Mouse (Mus musculus) CD4-positive, CD25-positive, alpha-beta regulatory T cell, adult 4 months (primary cell): ENCODE measurements around the gene Ralgapa1. TPM values are rescaled to one million over a fixed set of nuclear protein-coding genes. Genes with fewer than 3 reads are reported as not detected.
"Not testable (repeated sequence)": the region's sequence is repeated elsewhere in the genome, so short reads cannot be mapped to it uniquely, and the experiment has no call there.

Experiments
- ATAC-seq: one replicate; pipeline ENCODE4 v1.8.0; 2017
- polyA plus RNA-seq, 2 experiments: library from polyadenylated mRNA; unstranded; fragments of 100-300 nt; shearing (Covaris generic); gene quantifications; one replicate each; pipeline ENCODE4 v1.2.1; 2017

Gene Ralgapa1
- polyA plus RNA-seq, 2 experiments from 2014 or later = 14.0 to 17.4 TPM

DNA sequence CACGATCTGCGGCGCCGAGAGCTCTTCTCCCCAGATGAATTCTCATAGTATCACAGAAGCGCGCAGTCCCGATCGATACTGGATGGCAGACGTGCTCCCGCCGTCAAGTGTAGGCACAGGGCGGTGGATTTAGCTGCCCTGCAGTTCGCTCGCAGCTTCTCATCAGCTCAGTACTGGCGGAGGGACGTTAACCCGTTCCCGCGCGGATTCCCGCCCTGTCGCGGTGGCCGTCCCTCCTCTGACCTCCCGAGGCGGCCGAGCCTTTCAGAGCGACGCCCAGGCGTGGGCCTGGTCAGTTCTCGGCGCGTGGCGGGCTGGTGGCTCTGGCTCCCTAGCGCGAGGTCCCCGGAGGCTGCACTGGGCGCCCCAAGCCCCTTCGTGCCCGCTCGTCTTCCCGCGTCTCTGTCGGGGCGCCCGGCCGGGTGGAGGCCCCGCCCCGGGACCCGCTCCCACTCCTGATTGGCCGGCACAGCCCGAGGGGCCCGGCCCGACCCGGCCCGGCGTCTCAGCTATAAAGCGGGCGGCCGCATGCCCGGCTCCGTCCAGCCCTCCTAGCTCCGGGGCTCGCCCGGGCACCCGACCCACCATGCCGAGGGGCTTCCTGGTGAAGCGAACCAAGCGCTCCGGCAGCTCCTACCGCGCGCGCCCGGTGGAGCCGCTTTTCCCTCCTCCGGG lies 221.9 kb downstream of the Ralgapa1 start, which contains the start of gene Insm2:
Insm2 (plus strand) TSS at position 541 of the 675 bp plus-strand sequence.
- ATAC-seq = no peak

DNA sequence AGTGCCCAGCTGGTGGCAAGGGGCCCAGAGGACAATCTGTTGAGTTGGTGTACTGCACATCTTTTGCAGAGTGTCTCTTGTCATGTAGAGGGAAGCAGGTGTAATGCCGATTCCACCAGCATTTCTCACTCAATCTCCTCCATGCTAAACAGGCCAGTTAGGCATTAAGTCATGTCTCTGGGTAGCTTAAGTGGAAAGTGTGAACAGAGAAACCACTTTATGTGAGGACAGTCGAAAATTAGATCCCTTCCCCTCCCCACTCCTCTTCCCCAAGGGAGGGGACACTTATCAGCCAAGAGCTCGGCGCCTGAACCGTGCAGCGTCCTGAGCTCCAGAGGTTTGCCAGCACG lies 222.5 kb downstream of the Ralgapa1 start:
- ATAC-seq = no peak

DNA sequence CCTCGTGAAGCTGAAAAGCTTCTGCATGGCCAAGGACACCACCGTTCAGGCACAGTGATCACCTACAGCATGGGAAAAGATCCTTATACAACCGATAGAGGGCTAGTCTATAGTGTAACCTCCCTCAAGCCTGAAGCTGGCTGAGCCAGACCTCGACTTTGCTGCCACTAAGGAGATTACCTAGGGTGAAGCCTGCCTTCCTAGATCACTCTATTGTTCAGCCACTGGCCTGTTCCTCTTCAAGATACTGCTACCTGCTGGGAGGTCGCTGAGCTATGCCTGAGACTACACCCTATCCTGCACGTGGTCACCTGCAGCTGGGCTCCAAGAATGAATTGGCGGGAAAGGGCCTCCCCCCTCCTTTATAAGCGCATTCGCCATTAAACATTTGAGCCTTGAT lies 234.0 kb downstream of the Ralgapa1 start:
- ATAC-seq = not testable (repeated sequence)

DNA sequence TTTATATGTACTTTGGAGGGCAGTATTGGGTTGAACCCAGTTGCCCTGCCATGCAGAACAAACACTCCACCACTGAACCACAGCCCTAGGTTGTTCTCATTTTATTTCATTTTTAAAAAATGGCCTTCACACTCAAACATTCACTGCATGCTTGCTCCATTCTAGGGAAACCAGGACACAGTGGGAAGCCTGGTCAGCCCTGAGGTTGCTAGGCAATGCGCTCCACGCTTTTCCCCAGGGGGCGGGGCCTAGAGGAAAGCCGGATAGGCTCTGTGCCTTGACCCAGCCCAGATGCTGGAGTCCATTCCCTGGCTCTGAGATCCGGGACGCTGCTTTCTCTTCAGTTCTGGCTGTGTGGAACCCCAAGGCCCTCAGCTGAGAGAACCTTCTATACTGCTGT lies 247.2 kb downstream of the Ralgapa1 start:
- no peak for ATAC-seq

DNA sequence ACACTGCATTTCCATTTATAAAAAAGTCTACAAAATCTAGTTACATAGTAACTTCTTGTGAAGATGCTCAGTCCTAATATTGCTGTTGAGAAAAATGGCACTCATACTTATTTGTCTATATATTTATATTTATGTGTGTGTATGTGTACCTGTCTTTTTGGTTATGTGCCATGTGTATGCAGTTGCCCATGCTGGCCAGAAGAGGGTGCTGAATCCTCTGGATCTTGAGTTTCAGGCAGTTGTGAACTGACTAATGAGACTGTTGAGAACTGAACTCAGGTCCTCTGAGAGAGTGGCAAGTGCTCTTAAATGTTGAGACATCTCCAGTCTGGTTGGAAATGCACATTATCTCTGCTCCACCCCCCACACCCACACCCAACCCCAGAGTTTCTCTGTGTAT lies 247.9 kb downstream of the Ralgapa1 start:
- ATAC-seq = no peak

DNA sequence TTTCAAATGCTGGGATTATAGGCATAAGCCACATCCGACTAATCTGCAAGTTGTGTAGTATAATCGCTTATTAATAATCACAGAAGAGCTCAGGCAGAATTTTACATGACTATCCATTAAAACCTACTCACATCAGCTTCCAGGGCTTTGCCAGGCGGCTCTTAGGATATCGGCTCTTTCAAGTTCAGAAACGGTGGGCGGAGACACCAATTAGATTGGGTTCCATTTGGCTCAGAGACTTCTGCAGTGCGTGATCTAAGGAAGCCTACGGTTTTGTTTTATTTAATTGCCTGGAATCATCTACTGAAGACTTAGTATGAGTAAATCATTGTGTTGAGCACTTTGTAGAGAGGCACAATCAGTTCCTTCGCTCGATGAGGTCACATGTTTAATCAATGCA lies 249.3 kb downstream of the Ralgapa1 start:
- ATAC-seq = no peak

DNA sequence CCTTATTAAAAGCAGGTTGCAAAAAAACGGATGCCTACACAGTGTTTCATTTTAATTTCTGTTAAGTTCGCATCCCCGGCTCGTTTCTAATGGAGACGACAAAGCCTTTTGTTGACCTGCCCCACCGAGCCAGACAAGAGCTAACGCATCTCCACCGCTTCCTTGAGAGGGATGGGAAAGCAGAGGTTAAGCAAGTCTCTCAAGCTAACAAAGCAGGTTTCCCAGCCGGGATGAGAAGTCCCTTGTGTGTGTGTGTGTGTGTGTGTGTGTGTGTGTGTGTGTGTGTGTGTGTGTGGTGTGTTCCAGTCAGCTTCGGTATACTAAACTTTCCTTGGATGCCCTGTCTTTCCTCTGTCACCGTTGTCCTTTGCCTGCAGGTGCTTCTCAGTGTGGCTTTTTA lies 249.8 kb downstream of the Ralgapa1 start:
- no peak for ATAC-seq

DNA sequence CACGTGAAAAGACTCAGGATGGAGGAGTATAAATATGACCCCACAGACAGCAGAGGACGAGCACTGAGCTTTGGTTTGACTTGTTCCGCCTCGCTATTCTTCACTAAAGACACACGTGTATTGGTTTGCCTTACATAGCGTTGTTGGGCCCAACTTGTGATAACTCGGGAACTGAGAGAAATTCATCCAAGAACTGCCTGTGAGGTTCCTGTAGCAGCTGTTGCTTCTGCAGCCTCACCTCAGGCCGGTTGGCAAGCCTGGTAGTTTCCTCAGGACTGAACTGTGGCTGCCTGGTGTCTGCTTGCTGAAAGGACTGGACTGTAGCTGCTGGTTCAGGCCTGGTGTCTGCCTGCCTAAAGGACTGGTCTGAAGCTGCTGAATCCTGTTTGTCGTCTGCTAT lies 250.3 kb downstream of the Ralgapa1 start:
- ATAC-seq = no peak

DNA sequence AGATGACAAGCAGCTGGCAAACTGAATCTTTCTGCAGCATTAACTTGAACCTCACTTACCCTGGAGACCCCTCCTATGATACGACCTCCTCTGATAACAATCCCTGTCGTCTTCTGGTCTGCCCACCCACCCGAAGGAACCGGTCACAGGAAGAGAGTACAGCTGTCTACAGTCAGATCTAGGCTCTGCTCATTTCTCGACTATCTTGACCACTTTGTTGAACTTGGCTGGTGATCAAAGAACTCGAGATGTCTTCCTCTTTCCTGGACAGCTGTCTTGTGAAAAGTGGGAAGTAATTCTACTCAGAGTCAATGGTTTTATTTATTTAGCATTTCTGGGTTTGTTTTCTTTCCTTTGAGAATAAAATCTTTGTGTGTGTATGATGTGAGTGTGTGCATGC lies 251.3 kb downstream of the Ralgapa1 start:
- ATAC-seq = no peak

DNA sequence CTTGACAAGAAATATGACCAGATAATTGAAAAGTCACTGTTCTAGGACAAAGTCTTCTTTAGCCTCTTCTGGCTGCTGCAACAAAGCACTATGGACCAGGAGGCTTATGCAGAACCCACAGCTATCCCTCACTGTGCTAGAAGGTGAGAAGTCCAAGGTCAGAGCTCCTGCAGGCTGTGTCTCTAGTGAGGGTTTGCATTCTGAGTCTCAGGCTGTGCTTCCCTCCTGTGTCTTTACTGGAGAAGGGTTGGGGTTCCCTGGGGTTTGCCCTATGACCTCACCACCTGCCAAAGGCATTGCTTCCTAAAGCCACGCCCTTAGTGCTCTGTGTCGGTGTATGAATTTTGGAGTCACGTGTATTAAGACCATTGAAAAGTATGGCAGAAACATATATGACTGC lies 252.5 kb downstream of the Ralgapa1 start:
- ATAC-seq = no peak

DNA sequence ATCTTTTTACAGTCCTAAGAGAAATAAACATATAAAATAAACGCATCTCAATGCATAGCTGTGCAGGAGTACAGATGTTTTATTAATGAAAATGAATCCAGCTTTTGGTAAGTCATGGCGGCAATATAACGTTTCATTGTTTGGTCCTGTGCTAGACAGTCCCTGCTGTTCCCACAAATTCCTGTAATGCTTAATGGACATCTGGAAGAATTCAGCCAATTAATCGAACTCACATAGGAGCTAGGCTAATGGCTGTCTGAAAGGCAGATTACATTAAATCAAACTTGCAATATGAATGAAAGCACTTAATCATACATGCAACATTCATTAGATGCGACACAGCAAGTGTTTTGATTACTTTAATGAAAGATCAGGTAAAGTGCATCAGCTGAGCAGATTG lies 254.1 kb downstream of the Ralgapa1 start:
- ATAC-seq = no peak

DNA sequence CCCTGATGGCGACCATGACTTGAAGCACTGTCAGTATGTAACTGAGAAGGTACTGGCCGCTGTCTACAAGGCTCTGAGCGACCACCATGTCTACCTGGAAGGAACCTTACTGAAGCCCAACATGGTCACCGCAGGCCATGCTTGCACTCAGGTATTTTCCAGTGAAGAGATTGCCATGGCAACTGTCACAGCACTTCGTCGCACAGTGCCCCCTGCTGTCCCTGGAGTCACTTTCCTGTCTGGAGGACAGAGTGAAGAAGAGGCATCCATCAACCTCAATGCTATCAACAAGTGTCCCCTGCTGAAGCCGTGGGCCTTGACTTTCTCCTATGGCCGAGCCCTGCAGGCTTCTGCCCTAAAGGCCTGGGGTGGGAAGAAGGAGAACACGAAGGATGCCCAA lies 255.1 kb downstream of the Ralgapa1 start:
- ATAC-seq = no peak

DNA sequence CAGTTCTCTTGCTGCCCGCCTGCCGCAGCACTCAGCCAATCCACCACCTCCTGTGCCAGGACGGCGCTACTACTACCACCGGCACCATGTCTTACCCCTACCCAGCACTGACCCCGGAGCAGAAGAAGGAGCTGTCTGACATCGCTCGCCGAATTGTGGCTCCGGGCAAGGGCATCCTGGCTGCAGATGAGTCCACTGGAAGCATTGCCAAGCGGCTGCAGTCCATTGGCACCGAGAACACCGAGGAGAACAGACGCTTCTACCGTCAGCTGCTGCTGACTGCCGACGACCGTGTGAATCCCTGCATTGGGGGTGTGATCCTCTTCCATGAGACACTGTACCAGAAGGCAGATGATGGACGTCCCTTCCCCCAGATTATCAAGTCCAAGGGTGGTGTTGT lies 255.8 kb downstream of the Ralgapa1 start, which contains the start of gene Aldoart2:
Aldoart2 (plus strand) TSS at position 34 of the 400 bp plus-strand sequence.
- no peak for ATAC-seq

DNA sequence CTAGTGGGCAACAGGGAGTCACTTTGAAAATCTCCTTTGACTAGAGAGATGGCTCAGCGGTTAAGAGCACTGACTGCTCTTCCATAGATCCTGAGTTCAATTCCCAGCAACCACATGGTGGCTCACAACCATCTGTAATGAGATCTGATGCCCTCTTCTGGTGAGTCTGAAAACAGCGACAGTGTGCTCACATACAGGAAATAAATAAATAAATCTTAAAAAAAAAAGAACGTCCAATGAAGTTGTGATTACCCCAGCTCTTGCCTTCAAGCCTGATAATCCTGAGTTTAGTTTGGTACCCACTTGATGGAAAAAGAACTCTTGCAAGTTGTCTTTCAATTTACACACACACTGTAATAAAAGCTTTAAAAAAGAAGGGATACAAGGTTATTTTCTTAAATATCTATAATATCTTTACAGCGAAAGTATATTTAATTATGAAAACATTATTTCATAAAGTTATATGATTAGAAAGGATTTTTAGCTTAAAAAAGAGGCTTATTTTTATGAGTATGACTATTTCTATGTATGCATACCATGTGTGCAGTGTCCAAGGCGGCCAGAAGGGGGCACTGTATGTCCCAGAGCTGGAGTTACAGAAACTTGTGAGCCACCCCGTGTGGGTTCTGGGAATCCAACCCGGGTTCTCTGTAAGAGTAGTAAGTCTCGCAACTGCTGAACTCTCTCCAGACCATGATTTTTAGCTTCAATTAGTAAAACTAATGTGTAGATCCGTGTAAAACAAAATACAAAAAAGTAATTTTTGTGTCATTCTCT lies 256.6 kb downstream of the Ralgapa1 start:
- ATAC-seq = no peak

DNA sequence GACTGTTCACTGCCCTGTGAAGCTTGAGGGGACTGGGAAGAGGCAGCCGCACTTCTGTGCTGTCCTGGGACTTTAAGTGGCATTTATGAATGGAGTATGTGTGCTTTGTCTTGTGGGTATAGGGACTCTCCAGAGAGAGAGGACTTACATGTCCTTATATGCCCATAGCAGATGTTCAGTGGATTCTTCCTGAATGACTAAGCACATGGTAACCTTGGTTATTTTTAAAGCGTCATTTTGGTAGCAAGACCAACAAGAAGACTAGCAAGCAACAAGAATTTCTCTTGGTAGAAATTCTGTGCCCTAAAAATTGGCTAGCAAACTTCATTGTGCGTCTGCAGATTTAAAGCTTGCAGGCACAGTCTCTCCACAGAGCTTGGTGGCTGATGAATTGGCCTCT lies 257.2 kb downstream of the Ralgapa1 start:
- no peak for ATAC-seq

DNA sequence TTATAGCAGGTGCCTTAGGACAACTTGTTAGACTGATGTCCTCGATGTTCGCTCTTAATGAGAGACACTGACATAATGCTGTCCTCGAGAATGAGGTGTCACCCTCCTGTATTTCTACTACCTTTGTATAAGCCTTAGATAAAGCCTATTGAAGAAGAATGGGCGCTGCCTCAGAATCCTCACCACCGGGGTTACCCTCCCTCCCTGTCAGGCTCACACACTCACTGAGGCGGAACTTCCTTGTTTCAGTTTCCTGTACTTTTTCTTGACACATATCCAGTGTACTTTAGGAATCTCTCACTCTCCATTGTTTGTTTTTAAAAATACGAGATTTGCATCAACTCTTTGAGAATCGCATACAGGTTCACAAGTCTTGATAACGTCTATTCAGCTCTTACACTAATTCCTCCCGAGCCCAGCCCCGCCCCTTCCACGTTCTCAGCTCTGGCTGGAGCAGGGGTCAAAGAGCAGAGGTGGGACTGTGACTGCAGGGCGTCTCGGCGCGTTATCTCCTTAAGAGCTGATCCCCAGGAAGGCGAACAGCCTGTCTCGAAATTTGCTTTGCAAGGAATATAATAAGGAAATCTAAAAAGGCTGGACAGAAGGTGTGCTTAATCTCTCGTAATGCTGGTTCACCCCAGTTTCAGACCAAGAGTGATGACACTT lies 260.8 kb downstream of the Ralgapa1 start:
- ATAC-seq = peak; percentile 79

DNA sequence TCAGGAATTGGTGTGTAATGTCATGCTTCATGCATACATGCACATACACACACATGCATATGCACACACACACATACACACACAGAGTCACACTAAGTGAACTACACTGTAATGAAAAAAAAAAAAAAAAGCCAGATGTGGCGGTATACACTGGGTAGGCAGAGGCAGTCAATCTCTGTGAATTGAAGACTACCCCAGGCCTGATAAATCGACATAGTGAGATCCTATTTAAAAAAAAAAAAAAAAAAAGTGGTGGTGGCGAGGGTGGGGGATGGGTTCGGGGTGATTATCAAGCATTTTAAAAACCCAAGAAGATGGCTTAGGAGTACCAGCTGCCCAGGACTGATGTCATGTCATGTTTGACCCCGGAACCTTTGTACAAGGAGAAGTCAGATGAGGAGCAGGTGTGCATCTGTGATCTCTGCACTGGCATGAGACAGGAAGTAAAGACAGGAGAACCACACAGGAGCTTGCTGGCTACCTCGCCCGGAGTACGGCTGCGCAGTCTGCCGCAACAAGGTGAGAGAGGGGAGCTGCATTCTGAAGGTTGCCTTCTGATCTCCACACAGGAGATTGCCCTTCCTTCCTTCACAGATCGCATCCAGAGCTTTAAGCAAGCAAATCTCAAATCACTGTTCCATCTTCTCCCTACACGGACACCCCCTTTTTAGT lies 261.6 kb downstream of the Ralgapa1 start:
- ATAC-seq = no peak

DNA sequence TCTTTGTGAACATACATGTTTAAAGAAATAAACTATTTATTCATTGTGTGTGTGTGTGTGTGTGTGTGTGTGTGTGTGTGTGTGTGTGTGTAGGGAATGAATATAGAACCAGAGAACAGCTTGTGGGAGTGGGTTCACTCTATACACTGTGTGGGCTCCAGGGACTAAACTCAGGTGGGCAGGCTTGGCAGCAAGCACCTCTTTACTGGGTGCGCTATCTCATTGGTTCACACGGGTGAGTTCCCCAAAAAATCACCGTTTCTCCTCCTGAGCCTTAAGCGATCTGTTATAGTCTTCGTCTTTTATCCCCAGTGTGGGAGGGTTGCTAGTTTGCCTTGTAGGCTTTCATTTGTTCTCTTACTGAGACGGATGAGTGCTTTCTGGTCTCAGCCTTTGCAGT lies 263.1 kb downstream of the Ralgapa1 start:
- ATAC-seq = no peak

DNA sequence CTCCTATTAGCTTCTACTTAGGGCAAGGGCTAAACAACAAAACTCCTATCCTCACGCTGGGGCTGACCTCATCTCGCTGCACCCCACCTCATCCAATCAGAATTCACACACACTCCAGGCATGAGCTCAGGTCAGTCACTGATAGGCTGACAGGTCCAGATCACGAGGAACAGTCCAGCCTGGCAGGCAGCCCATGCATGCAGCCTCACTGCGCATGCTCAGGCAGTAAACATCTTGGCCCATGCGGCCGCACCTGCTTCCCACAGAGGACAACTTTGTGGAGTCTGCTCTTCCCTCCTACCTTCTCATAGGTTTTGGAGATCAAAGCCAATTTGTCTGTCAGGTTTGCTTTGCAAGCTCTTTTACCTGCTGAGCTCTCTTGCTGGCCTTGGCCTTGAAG lies 266.1 kb downstream of the Ralgapa1 start:
- not testable (repeated sequence) for ATAC-seq
